Mouse (Mus musculus): Measurements from ENCODE around the gene Gm20708. TPM values are rescaled to one million over a fixed set of nuclear protein-coding genes. Genes with fewer than 3 reads are reported as not detected.

Gene Gm20708
- polyA plus RNA-seq, 1 experiment from 2014 or later: 0.15 TPM

GRCm38 (mm10) chr11:117774925-117775324 is 34.5 kb upstream of the Gm20708 start:
- 93% methylated on average over 10 of the region's 10 CpGs for WGBS
- Histone ChIP-seq H3K4me1 (peaks cover 17% of the 10 kb centered on the region), H3K36me3 (replicated peaks) (0 out of 2 replicates have a peak, but pooled peaks cover 1% of the 10 kb centered on the region), H3K9me3 (no peaks in the 10 kb centered on the region), H3K27me3 (peaks cover 23% of the 10 kb centered on the region), H3K4me3 (replicated peaks) (no peak overlapping the region), H3K9ac (no peak overlapping the region), H3K4me2 (no peak overlapping the region), H3K27ac (no peak overlapping the region)
- ATAC-seq (ENCODE audit: low FRiP score): no peak

- H3K4me3 ChIP-seq (replicated peaks): no peak overlapping the region
- H3K27ac ChIP-seq: no peak overlapping the region
- no peak overlapping the region for H3K9ac ChIP-seq
- H3K4me1 ChIP-seq: peaks cover 19% of the 10 kb centered on the region
- no peaks in the 10 kb centered on the region for H3K36me3 ChIP-seq (replicated peaks)
- WGBS: 92% methylated on average over 10 of the region's 13 CpGs
- H3K27me3 ChIP-seq: peaks cover 29% of the 10 kb centered on the region
- H3K4me2 ChIP-seq: no peak overlapping the region
- H3K9me3 ChIP-seq: no peaks in the 10 kb centered on the region
- no peak for ATAC-seq (ENCODE audit: low FRiP score)
These were observed 33.9 kb upstream of the Gm20708 start for GRCm38 (mm10) chr11:117775540-117775939.

- no peak for ATAC-seq (ENCODE audit: low FRiP score)
- Histone ChIP-seq H3K4me3 (replicated peaks) (no peak overlapping the region), H3K9me3 (no peaks in the 10 kb centered on the region), H3K9ac (no peak overlapping the region), H3K27me3 (peaks cover 36% of the 10 kb centered on the region), H3K4me2 (no peak overlapping the region), H3K27ac (no peak overlapping the region), H3K4me1 (peaks cover 26% of the 10 kb centered on the region), H3K36me3 (replicated peaks) (no peaks in the 10 kb centered on the region)
- WGBS: 93% methylated on average over 14 of the region's 14 CpGs
These were observed 33.2 kb upstream of the Gm20708 start for GRCm38 (mm10) chr11:117776085-117776792.

GRCm38 (mm10) chr11:117777111-117777510 is 32.4 kb upstream of the Gm20708 start:
- H3K4me1 ChIP-seq: peaks cover 30% of the 10 kb centered on the region
- H3K36me3 ChIP-seq (replicated peaks): no peaks in the 10 kb centered on the region
- H3K27ac ChIP-seq: no peak overlapping the region
- ATAC-seq (ENCODE audit: low FRiP score): no peak
- H3K9ac ChIP-seq: no peak overlapping the region
- H3K4me3 ChIP-seq (replicated peaks): no peak overlapping the region
- 89% methylated on average over 5 of the region's 5 CpGs for WGBS
- no peaks in the 10 kb centered on the region for H3K9me3 ChIP-seq
- peaks cover 45% of the 10 kb centered on the region for H3K27me3 ChIP-seq
- H3K4me2 ChIP-seq: no peak overlapping the region

GRCm38 (mm10) chr11:117778031-117778430 is 31.4 kb upstream of the Gm20708 start:
- peaks cover 54% of the 10 kb centered on the region for H3K27me3 ChIP-seq
- H3K36me3 ChIP-seq (replicated peaks): no peaks in the 10 kb centered on the region
- H3K27ac ChIP-seq: no peak overlapping the region
- H3K4me1 ChIP-seq: peaks cover 33% of the 10 kb centered on the region
- H3K9ac ChIP-seq: no peak overlapping the region
- H3K4me2 ChIP-seq: no peak overlapping the region
- no peaks in the 10 kb centered on the region for H3K9me3 ChIP-seq
- ATAC-seq (ENCODE audit: low FRiP score): no peak
- H3K4me3 ChIP-seq (replicated peaks): no peak overlapping the region
- 93% methylated on average over 11 of the region's 11 CpGs for WGBS

GRCm38 (mm10) chr11:117778851-117779433 is 30.5 kb upstream of the Gm20708 start:
- Histone ChIP-seq H3K4me1 (peaks cover 41% of the 10 kb centered on the region), H3K4me2 (peak overlapping the region; percentile 56; the same call in 1 of the 2 replicates), H3K9ac (no peak overlapping the region)

GRCm38 (mm10) chr11:117779434-117780198 is 29.9 kb upstream of the Gm20708 start:
- peak overlapping the region; percentile 31; the same call in 1 of the 2 replicates for H3K27ac ChIP-seq
- H3K4me2 ChIP-seq: peak overlapping the region; percentile 56
- H3K9ac ChIP-seq: peak overlapping the region; percentile 33
- peaks cover 70% of the 10 kb centered on the region for H3K27me3 ChIP-seq
- H3K36me3 ChIP-seq (replicated peaks): no peaks in the 10 kb centered on the region
- peak overlapping the region; percentile 33 for H3K4me3 ChIP-seq (replicated peaks)
- H3K4me1 ChIP-seq: peaks cover 41% of the 10 kb centered on the region
- 0 out of 2 replicates have a peak, but pooled peaks have one; percentile 10 for ATAC-seq (ENCODE audit: low FRiP score)
- H3K9me3 ChIP-seq: no peaks in the 10 kb centered on the region
- 6% methylated on average over 38 of the region's 38 CpGs for WGBS

More at GRCm38 (mm10) chr11:117778851-117779433, 30.5 kb upstream of the Gm20708 start:
- H3K27me3 ChIP-seq: peaks cover 63% of the 10 kb centered on the region
- H3K9me3 ChIP-seq: no peaks in the 10 kb centered on the region
- 72% methylated on average over 12 of the region's 12 CpGs for WGBS
- no peak for ATAC-seq (ENCODE audit: low FRiP score)
- 0 out of 2 replicates have a peak overlapping the region, but pooled peaks have one; percentile 21 for H3K27ac ChIP-seq
- peak overlapping the region; percentile 33; the same call in 1 of the 2 replicates for H3K4me3 ChIP-seq (replicated peaks)
- H3K36me3 ChIP-seq (replicated peaks): no peaks in the 10 kb centered on the region

- ATAC-seq (ENCODE audit: low FRiP score): 0 out of 2 replicates have a peak, but pooled peaks have one; percentile 21
- Histone ChIP-seq H3K4me3 (replicated peaks) (peak overlapping the region; percentile 33), H3K9me3 (no peaks in the 10 kb centered on the region), H3K27me3 (peaks cover 76% of the 10 kb centered on the region), H3K36me3 (replicated peaks) (no peaks in the 10 kb centered on the region), H3K4me2 (peak overlapping the region; percentile 56), H3K4me1 (peaks cover 41% of the 10 kb centered on the region), H3K9ac (peak overlapping the region; percentile 33), H3K27ac (no peak overlapping the region; the same call in 1 of the 2 replicates)
- WGBS: 2% methylated on average over 17 of the region's 17 CpGs
These were observed 29.3 kb upstream of the Gm20708 start for GRCm38 (mm10) chr11:117780199-117780515.

GRCm38 (mm10) chr11:117780582-117781111 is 28.8 kb upstream of the Gm20708 start:
- peak overlapping the region; percentile 33 for H3K4me3 ChIP-seq (replicated peaks)
- H3K27me3 ChIP-seq: peaks cover 77% of the 10 kb centered on the region
- peak overlapping the region; percentile 56 for H3K4me2 ChIP-seq
- ATAC-seq (ENCODE audit: low FRiP score): no peak; the same call in 1 of the 2 replicates
- 3% methylated on average over 19 of the region's 19 CpGs for WGBS
- H3K9ac ChIP-seq: peak overlapping the region; percentile 33
- H3K4me1 ChIP-seq: peaks cover 41% of the 10 kb centered on the region
- H3K9me3 ChIP-seq: no peaks in the 10 kb centered on the region
- H3K36me3 ChIP-seq (replicated peaks): no peaks in the 10 kb centered on the region
- no peak overlapping the region for H3K27ac ChIP-seq

GRCm38 (mm10) chr11:117781199-117781821 is 28.2 kb upstream of the Gm20708 start:
- no peaks in the 10 kb centered on the region for H3K36me3 ChIP-seq (replicated peaks)
- no peaks in the 10 kb centered on the region for H3K9me3 ChIP-seq
- H3K4me2 ChIP-seq: peak overlapping the region; percentile 56; the same call in 1 of the 2 replicates
- WGBS: 24% methylated on average over 18 of the region's 18 CpGs
- 0 out of 2 replicates have a peak overlapping the region, but pooled peaks have one; percentile 42 for H3K27ac ChIP-seq
- no peak for ATAC-seq (ENCODE audit: low FRiP score)
- H3K9ac ChIP-seq: no peak overlapping the region
- H3K4me3 ChIP-seq (replicated peaks): peak overlapping the region; percentile 33; the same call in 1 of the 2 replicates
- peaks cover 43% of the 10 kb centered on the region for H3K4me1 ChIP-seq
- peaks cover 79% of the 10 kb centered on the region for H3K27me3 ChIP-seq

- peaks cover 79% of the 10 kb centered on the region for H3K27me3 ChIP-seq
- WGBS: 33% methylated on average over 24 of the region's 24 CpGs
- H3K9me3 ChIP-seq: no peaks in the 10 kb centered on the region
- H3K36me3 ChIP-seq (replicated peaks): no peaks in the 10 kb centered on the region
- no peak for ATAC-seq (ENCODE audit: low FRiP score)
- peak within 1 kb of the TSS; percentile 33 for H3K4me3 ChIP-seq (replicated peaks)
- H3K9ac ChIP-seq: peak within 1 kb of the TSS; percentile 50
- H3K27ac ChIP-seq: peak within 1 kb of the TSS; percentile 42; the same call in 1 of the 2 replicates
- peak within 1 kb of the TSS; percentile 62 for H3K4me2 ChIP-seq
- peaks cover 44% of the 10 kb centered on the region for H3K4me1 ChIP-seq
These were observed 27.3 kb upstream of the Gm20708 start, which contains the start of the genes Tmc8 and Tmc6 for GRCm38 (mm10) chr11:117781993-117782704. TSS of gene Tmc8 (plus strand) at chr11:117782076. TSS of gene Tmc6 (minus strand) at chr11:117782198.

Measured in forebrain, embryonic 12.5 days (tissue).